Mouse (Mus musculus): ENCODE data around the gene D130052B06Rik. TPM values are rescaled to one million over a fixed set of nuclear protein-coding genes. Genes with fewer than 3 reads are reported as not detected.

D130052B06Rik gene
- polyA plus RNA-seq, 1 experiment from 2014 or later: not detected

Other genes starting within 250 kb of the D130052B06Rik start
- 3.0 and 3.1 TPM in 2 replicates for gene Ranbp17, start 85.6 kb upstream of the D130052B06Rik start, polyA plus RNA-seq (2015; fragmentation: Nextera tagmentation; extraction: Ambion mirVana)
- 0.20 and 0.22 TPM in 2 replicates for gene Gabrp, start 20.3 kb upstream of the D130052B06Rik start, polyA plus RNA-seq (2015; fragmentation: Nextera tagmentation; extraction: Ambion mirVana)

Measured in heart, embryonic 16.5 days (tissue).